Mouse (Mus musculus) forelimb bud, embryonic 11.5 days (tissue): Measurements from ENCODE around the gene Aagab.

Source experiments
- DNase-seq: peaks from one replicate; pipeline ENCODE4 v3.0.0-alpha.2; 2012; ENCODE audit warnings: low read depth, low spot score

Gene Aagab

GRCm38 (mm10) chr9:63647581-63648519 lies 45.4 kb downstream of the Aagab start:
- DNase-seq, result no peak

GRCm38 (mm10) chr9:63648520-63648918 lies 46.1 kb downstream of the Aagab start:
- DNase-seq, result no peak

GRCm38 (mm10) chr9:63649841-63650545 lies 47.5 kb downstream of the Aagab start:
- DNase-seq, result no peak

- DNase-seq, result no peak
Observed at GRCm38 (mm10) chr9:63650905-63651304, 48.4 kb downstream of the Aagab start.

GRCm38 (mm10) chr9:63651594-63651993 lies 49.1 kb downstream of the Aagab start:
- no peak for DNase-seq

GRCm38 (mm10) chr9:63653666-63654065 lies 51.2 kb downstream of the Aagab start:
- DNase-seq, result no peak

- no peak for DNase-seq
Observed at GRCm38 (mm10) chr9:63654575-63654974, 52.1 kb downstream of the Aagab start.

GRCm38 (mm10) chr9:63655092-63655491 lies 52.6 kb downstream of the Aagab start:
- DNase-seq, result no peak

- DNase-seq, result no peak
Observed at GRCm38 (mm10) chr9:63657167-63657566, 54.7 kb downstream of the Aagab start.

GRCm38 (mm10) chr9:63658436-63658835 lies 56.0 kb downstream of the Aagab start:
- no peak for DNase-seq

GRCm38 (mm10) chr9:63658970-63659371 lies 56.5 kb downstream of the Aagab start:
- no peak for DNase-seq

- no peak for DNase-seq
Observed at GRCm38 (mm10) chr9:63660061-63660460, 57.6 kb downstream of the Aagab start.

- no peak for DNase-seq
Observed at GRCm38 (mm10) chr9:63660691-63661090, 58.2 kb downstream of the Aagab start.

GRCm38 (mm10) chr9:63662759-63663158 lies 60.3 kb downstream of the Aagab start:
- DNase-seq, result no peak

GRCm38 (mm10) chr9:63663222-63663621 lies 60.8 kb downstream of the Aagab start:
- no peak for DNase-seq

GRCm38 (mm10) chr9:63664300-63664745 lies 61.9 kb downstream of the Aagab start:
- DNase-seq, result no peak

- no peak for DNase-seq
Observed at GRCm38 (mm10) chr9:63664792-63665646, 62.6 kb downstream of the Aagab start.

GRCm38 (mm10) chr9:63666612-63667372 lies 64.3 kb downstream of the Aagab start:
- DNase-seq, result no peak

GRCm38 (mm10) chr9:63667373-63667724 lies 64.9 kb downstream of the Aagab start:
- no peak for DNase-seq

- DNase-seq, result peak; percentile 21
Observed at GRCm38 (mm10) chr9:63668621-63669020, 66.2 kb downstream of the Aagab start.

- DNase-seq, result no peak
Observed at GRCm38 (mm10) chr9:63669816-63670215, 67.4 kb downstream of the Aagab start.
